Mouse (Mus musculus) frontal cortex, adult (tissue): ENCODE measurements around the gene Flnb.

Experiments
- ATAC-seq: cut with Nextera tagmentation; 2 replicates; pipeline ENCODE4 v1.9.2; 2017; ENCODE audit warnings: mild to moderate bottlenecking, moderate library complexity, mixed read lengths; ENCODE audit not compliant: low TSS enrichment

The Flnb gene

GRCm38 (mm10) chr14:7992158-7992557 lies 174.4 kb downstream of the Flnb start:
- no peak for ATAC-seq

GRCm38 (mm10) chr14:7994271-7994767 lies 176.6 kb downstream of the Flnb start, which contains the start of gene Dnase1l3:
Dnase1l3 (minus strand) TSS chr14:7994573.
- 0 out of 2 replicates have a peak, but pooled peaks have one; percentile 52 for ATAC-seq

DNA sequence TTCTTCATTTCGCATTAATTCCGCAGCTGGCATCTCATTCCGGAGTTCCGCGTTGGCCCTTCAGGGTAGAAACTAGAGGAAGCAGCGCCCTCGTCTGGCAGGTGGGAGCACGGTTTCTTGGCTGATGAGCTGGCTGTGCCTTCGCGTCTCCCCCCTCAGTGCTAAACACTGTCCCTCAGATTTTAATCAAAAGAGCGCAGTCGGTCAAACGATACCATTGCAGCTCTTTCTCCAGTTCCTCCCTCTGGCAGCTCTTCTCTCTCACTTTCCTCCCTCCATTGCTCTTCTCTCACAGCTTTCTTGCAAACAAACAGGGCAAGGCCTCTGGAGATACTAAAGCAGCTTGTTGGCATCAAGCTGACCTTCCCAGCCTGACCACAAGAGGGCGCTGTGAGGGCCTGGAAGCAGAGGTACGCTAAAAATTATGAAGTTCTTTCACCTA lies 179.5 kb downstream of the Flnb start:
- ATAC-seq = peak; percentile 88

DNA sequence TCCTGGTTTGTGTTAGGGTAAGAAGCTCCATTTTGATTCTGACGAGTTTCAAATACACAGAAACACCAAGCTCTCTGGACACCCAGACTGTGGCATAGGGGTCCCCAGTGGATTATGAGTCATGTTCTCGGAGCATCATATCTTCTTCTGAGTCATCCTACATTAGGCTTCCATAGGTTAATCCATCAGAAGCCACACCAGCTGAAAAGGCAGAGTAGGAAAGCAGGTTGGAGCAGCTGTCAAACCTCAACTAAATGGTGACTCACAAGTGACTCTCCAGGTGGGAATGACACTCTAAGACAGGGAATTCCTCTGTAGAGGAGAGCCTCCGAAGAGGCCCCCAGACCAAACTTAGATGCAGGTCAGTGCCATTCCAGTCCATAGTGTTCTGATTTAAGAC lies 181.3 kb downstream of the Flnb start:
- ATAC-seq = no peak

DNA sequence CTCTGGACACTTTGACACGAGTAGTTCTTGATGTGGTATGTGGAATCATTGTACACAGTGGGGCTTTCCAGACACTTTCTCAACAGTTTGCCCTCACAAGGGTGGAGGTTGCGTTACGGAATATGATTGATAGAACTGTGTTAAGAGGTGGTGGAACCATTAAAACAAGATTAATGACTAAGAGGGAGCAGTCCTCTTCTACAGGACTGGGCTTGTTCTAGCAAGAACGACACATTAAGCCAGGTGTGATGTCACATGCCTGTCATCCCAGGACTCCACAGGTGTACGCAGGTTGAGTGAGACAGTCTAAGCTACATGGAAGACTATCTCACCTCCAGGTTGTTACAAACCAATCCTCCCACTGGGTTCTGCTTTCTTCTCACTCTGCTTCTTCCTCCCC lies 181.7 kb downstream of the Flnb start:
- no peak for ATAC-seq

- no peak for ATAC-seq
These were observed 182.5 kb downstream of the Flnb start for GRCm38 (mm10) chr14:8000247-8000646.
